Mouse (Mus musculus) left cerebral cortex, postnatal 25 days (tissue): ENCODE measurements around the gene Vmn1r2. TPM values are rescaled to one million over a fixed set of nuclear protein-coding genes. Genes with fewer than 3 reads are reported as not detected.
"Not testable (repeated sequence)": the region's sequence is repeated elsewhere in the genome, so short reads cannot be mapped to it uniquely, and the experiment has no call there.

ENCODE experiments used
- DNase-seq, 2 experiments: peaks; one replicate each; pipeline ENCODE4 v3.0.0; 2022; ENCODE audit warnings: low spot score in 2 of 2, mixed read lengths in 1 of 2
- intact Hi-C: fragments of 180-260 bp; cut with DNase I; formaldehyde crosslinking; loops from one replicate; pipeline ENCODE4 v1.15.1; 2025
- total RNA-seq, 2 experiments: library from RNA; stranded (reverse); gene quantifications; 2 replicates each; pipeline ENCODE4 v1.2.3; 2021

The Vmn1r2 gene
- not detected for total RNA-seq

- not testable (repeated sequence) for DNase-seq
These were observed at the start of gene Vmn1r2 for GRCm38 (mm10) chr4:3167020-3167419. Vmn1r2 (plus strand) TSS chr4:3167320.

GRCm38 (mm10) chr4:3147926-3148325 lies 19.2 kb upstream of the Vmn1r2 start:
- DNase-seq, intact Hi-C loops: not testable (repeated sequence)

More at GRCm38 (mm10) chr4:3167020-3167419, at the start of gene Vmn1r2:
- intact Hi-C loops = not testable (repeated sequence)

GRCm38 (mm10) chr4:3153320-3153719 lies 13.8 kb upstream of the Vmn1r2 start:
- DNase-seq = not testable (repeated sequence)

GRCm38 (mm10) chr4:3164429-3164828 lies 2.7 kb upstream of the Vmn1r2 start:
- DNase-seq, intact Hi-C loops: not testable (repeated sequence)

More at GRCm38 (mm10) chr4:3153320-3153719, 13.8 kb upstream of the Vmn1r2 start:
- intact Hi-C loops = not testable (repeated sequence)

- no peak for DNase-seq
- intact Hi-C loops = no loop called here
These were observed 2.1 kb upstream of the Vmn1r2 start for GRCm38 (mm10) chr4:3165046-3165445.

- intact Hi-C loops, DNase-seq: not testable (repeated sequence)
These were observed 7.5 kb downstream of the Vmn1r2 start for GRCm38 (mm10) chr4:3174586-3174985.

- intact Hi-C loops, DNase-seq: not testable (repeated sequence)
These were observed 8.6 kb downstream of the Vmn1r2 start for GRCm38 (mm10) chr4:3175756-3176155.

GRCm38 (mm10) chr4:3176195-3176594 lies 9.1 kb downstream of the Vmn1r2 start:
- DNase-seq = not testable (repeated sequence)

GRCm38 (mm10) chr4:3176746-3177490 lies 9.8 kb downstream of the Vmn1r2 start:
- DNase-seq, intact Hi-C loops: not testable (repeated sequence)

More at GRCm38 (mm10) chr4:3176195-3176594, 9.1 kb downstream of the Vmn1r2 start:
- intact Hi-C loops = not testable (repeated sequence)

GRCm38 (mm10) chr4:3185258-3185657 lies 18.1 kb downstream of the Vmn1r2 start, which contains the start of gene Vmn1r3:
Vmn1r3 (minus strand) TSS chr4:3185358.
- DNase-seq, intact Hi-C loops: not testable (repeated sequence)

- intact Hi-C loops, DNase-seq: not testable (repeated sequence)
These were observed 42.6 kb downstream of the Vmn1r2 start for GRCm38 (mm10) chr4:3209643-3210217.

- intact Hi-C loops, DNase-seq: not testable (repeated sequence)
These were observed 46.2 kb downstream of the Vmn1r2 start for GRCm38 (mm10) chr4:3213349-3213748.

GRCm38 (mm10) chr4:3216382-3216781 lies 49.3 kb downstream of the Vmn1r2 start:
- intact Hi-C loops, DNase-seq: not testable (repeated sequence)

Other genes starting within 250 kb of the Vmn1r2 start
- gene Vmn1r3, start 18.0 kb downstream of the Vmn1r2 start, total RNA-seq = not detected